In genomic region chr16:45973959-45974686, GRCm38 (mm10) we compare ENCODE assay signal across 8 mouse cellular contexts. TPM values are rescaled to one million over a fixed set of nuclear protein-coding genes. Genes with fewer than 3 reads are reported as not detected.
DNase-seq lines count a peak whose midpoint lies in the region; ATAC-seq and TF ChIP-seq lines count a peak whose summit lies in the region.

No protein-coding gene starts in this region.

- no peak overlapping the region for H3K9ac ChIP-seq in embryonic facial prominence, embryonic 14.5 days (ENCODE audit: low read depth, low read length)

- TF ChIP-seq CTCF in left cerebral cortex, adult 2 months (IDR thresholded peaks at IDR 0.05), result peak; percentile 53

- no peaks in the 10 kb centered on the region for H3K4me1 ChIP-seq in embryonic facial prominence, embryonic 14.5 days (ENCODE audit: control insufficient read depth, insufficient read depth, low read length)

- DNase-seq in left cerebral cortex, adult 2 months (ENCODE audit: extremely low spot score in 1 of 2, low spot score in 2 of 2), result no peak
- no peak for DNase-seq in left cerebral cortex, adult 11 months (ENCODE audit: low spot score)
- peak; percentile 10 for DNase-seq in R1 (ENCODE audit: low read depth, low spot score)
- DNase-seq in embryonic facial prominence, embryonic 14.5 days (ENCODE audit: low spot score), result peak; percentile 35
- peak; percentile 21 for DNase-seq in lung, postnatal 25 days (ENCODE audit: low spot score)
- DNase-seq in adrenal gland, adult 18-20 months (ENCODE audit: low spot score in 2 of 2), result no peak
- DNase-seq in urinary bladder, postnatal 36 days (ENCODE audit: low spot score in 2 of 2), result no peak
- no peak for DNase-seq in right cerebral cortex, postnatal 4 days

- no peaks in the 10 kb centered on the region for H3K27me3 ChIP-seq in embryonic facial prominence, embryonic 14.5 days (replicated peaks; ENCODE audit: control insufficient read depth, insufficient read depth, low read length)

- WGBS in embryonic facial prominence, embryonic 14.5 days, result 50% methylated on average over 9 of the region's 9 CpGs

- H3K4me2 ChIP-seq in embryonic facial prominence, embryonic 14.5 days (ENCODE audit: low read depth, low read length), result no peak overlapping the region

- ATAC-seq in embryonic facial prominence, embryonic 14.5 days (ENCODE audit: low read depth), result peak; percentile 76; the same call in 1 of the 2 replicates

- no peaks in the 10 kb centered on the region for H3K36me3 ChIP-seq in embryonic facial prominence, embryonic 14.5 days (ENCODE audit: control insufficient read depth, insufficient read depth, low read length)

- no peaks in the 10 kb centered on the region for H3K9me3 ChIP-seq in embryonic facial prominence, embryonic 14.5 days (ENCODE audit: control insufficient read depth, low read length)

- no peak overlapping the region for H3K27ac ChIP-seq in left cerebral cortex, adult 2 months
- H3K27ac ChIP-seq in embryonic facial prominence, embryonic 14.5 days (replicated peaks; ENCODE audit: low read depth, low read length), result no peak overlapping the region

- no peak overlapping the region for H3K4me3 ChIP-seq in left cerebral cortex, adult 2 months
- H3K4me3 ChIP-seq in embryonic facial prominence, embryonic 14.5 days (ENCODE audit: low read depth, low read length), result no peak overlapping the region

- intact Hi-C loops in left cerebral cortex, adult 2 months (cut with DNase I), result loop anchor here (5.0 kb wide), 1 partner anchor 48 kb away; no protein-coding TSS in a partner anchor

RNA-seq across cellular contexts. Expression of gene Phldb2, which starts 20.7 kb away (rescaled TPM):
- 1 to 10 TPM; 6.0 to 6.1 TPM for total RNA-seq in left cerebral cortex, adult 2 months (2021)
- polyA plus RNA-seq in embryonic facial prominence, embryonic 14.5 days (2014; fragmentation: Nextera tagmentation; extraction: Ambion mirVana), result 40.2 and 47.9 TPM in 2 replicates
- total RNA-seq in adrenal gland, adult 18-20 months (2021), result 10 to 100 TPM; 13.8 to 27.4 TPM

RNA-seq across cellular contexts. Expression of gene Plcxd2, which starts 35.9 kb away (rescaled TPM):
- total RNA-seq in left cerebral cortex, adult 2 months (2021), result 10 to 100 TPM; 83.0 to 88.9 TPM
- polyA plus RNA-seq in embryonic facial prominence, embryonic 14.5 days (2014; fragmentation: Nextera tagmentation; extraction: Ambion mirVana), result 1.6 and 1.7 TPM in 2 replicates
- total RNA-seq in adrenal gland, adult 18-20 months (2021), result under 1 TPM; 0.51 to 0.53 TPM

Comparison
In these comparisons a context has a peak if more than half of its experiments do, and no peak if none do; other contexts are left out.
1. DNase-seq: peak in R1 (single experiment), embryonic facial prominence, embryonic 14.5 days (single experiment) and lung, postnatal 25 days (single experiment); none in left cerebral cortex, adult 2 months (0 of 2), left cerebral cortex, adult 11 months (single experiment), adrenal gland, adult 18-20 months (0 of 2), urinary bladder, postnatal 36 days (0 of 2) and right cerebral cortex, postnatal 4 days (single experiment).
2. RNA of gene Plcxd2, which starts 35.9 kb away (total RNA-seq): 83.0 to 88.9 TPM in left cerebral cortex, adult 2 months; 0.51 to 0.53 TPM in adrenal gland, adult 18-20 months; every median in the first group is over 10 times any median in the second.